Mouse (Mus musculus) left cerebral cortex, postnatal 25 days (tissue): ENCODE results near the gene Dus4l. TPM values are rescaled to one million over a fixed set of nuclear protein-coding genes. Genes with fewer than 3 reads are reported as not detected.

Source experiments
- DNase-seq, 2 experiments: peaks; one replicate each; pipeline ENCODE4 v3.0.0; 2022; ENCODE audit warnings: low spot score in 2 of 2, mixed read lengths in 1 of 2
- intact Hi-C: fragments of 180-260 bp; cut with DNase I; formaldehyde crosslinking; loops from one replicate; pipeline ENCODE4 v1.15.1; 2025
- total RNA-seq, 2 experiments: library from RNA; stranded (reverse); gene quantifications; 2 replicates each; pipeline ENCODE4 v1.2.3; 2021

Gene Dus4l
- total RNA-seq, 2 experiments from 2014 or later: 8.7 to 8.9 TPM

- no peak for DNase-seq
- intact Hi-C loops: no loop called here
Measured at GRCm38 (mm10) chr12:31604894-31605293, 49.7 kb downstream of the Dus4l start.

GRCm38 (mm10) chr12:31603586-31603985, 51.0 kb downstream of the Dus4l start:
- intact Hi-C loops: no loop called here
- no peak for DNase-seq

- intact Hi-C loops: no loop called here
- no peak for DNase-seq
Measured at GRCm38 (mm10) chr12:31594296-31594695, 60.3 kb downstream of the Dus4l start.

GRCm38 (mm10) chr12:31592011-31592410, 62.6 kb downstream of the Dus4l start:
- intact Hi-C loops: no loop called here
- DNase-seq: no peak

Other genes starting within 250 kb of the Dus4l start
- gene Cbll1, start 155.2 kb downstream of the Dus4l start, total RNA-seq: 10 to 100 TPM; 23.3 to 24.5 TPM
- gene Slc26a4, start 94.9 kb downstream of the Dus4l start, total RNA-seq: 1 to 10 TPM; 2.1 to 2.5 TPM
- 10 to 100 TPM; 34.8 to 37.2 TPM for gene Bcap29, start 20.2 kb downstream of the Dus4l start, total RNA-seq
- gene Cog5, start within 50 bp of the Dus4l start, total RNA-seq: 10 to 100 TPM; 37.4 to 43.5 TPM
- gene Gpr22, start 59.1 kb upstream of the Dus4l start, total RNA-seq: 10 to 100 TPM; 53.4 to 53.6 TPM